Mouse (Mus musculus): Measurements from ENCODE around the gene D10Wsu102e.

DNA sequence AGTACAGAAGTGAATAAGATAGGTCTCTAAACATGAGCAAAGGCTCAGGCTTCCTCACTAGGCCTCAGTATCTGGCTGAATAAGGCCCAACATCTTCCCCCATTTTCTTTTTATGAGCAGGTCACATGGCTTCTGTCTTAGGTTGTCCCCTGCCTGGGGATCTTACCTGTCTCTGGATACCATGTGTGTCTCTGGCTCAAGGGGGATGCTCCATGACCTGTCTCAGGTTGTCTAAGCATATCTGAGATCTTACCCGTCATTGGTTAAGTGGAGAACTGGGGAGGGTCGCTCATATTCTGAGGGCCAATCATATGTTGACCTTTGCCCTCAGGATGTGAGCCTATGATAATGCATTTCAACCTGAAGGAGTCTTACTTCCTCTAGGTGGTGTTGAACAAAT is 20.5 kb downstream of the D10Wsu102e start:
- TF ChIP-seq CTCF (IDR thresholded peaks at IDR 0.05; ENCODE audit: insufficient read depth, low read length) (no peak), POLR2A (IDR thresholded peaks at IDR 0.05; ENCODE audit: borderline replicate concordance, extremely low read depth, low read depth, low read length) (no peak)
